Mouse (Mus musculus) midbrain, embryonic 16.5 days (tissue): ENCODE data around the gene Kifc3. TPM values are rescaled to one million over a fixed set of nuclear protein-coding genes. Genes with fewer than 3 reads are reported as not detected.

Experiments used
- ATAC-seq: fragments of 200-750 bp; cut with Nextera tagmentation; 2 replicates; pipeline ENCODE4 v1.8.0; 2017; ENCODE audit warnings: moderate TSS enrichment
- H3K27ac ChIP-seq: fragments of 300-500 bp; sonication (generic); 2 replicates; pipeline ENCODE4 v1.5.1; 2014; ENCODE audit warnings: mild to moderate bottlenecking, low read length, mixed read lengths
- H3K27me3 ChIP-seq: fragments of 300-500 bp; sonication (generic); 2 replicates; pipeline ENCODE4 v1.6.1; 2014; ENCODE audit warnings: low read depth, low read length, mixed read lengths; ENCODE audit not compliant: control insufficient read depth, insufficient read depth
- H3K36me3 ChIP-seq: fragments of 300-500 bp; sonication (generic); 2 replicates; pipeline ENCODE4 v1.6.1; 2014; ENCODE audit warnings: mild to moderate bottlenecking, low read length, moderate library complexity, mixed read lengths; ENCODE audit not compliant: control insufficient read depth, insufficient read depth
- H3K4me1 ChIP-seq: fragments of 300-500 bp; sonication (generic); 2 replicates; pipeline ENCODE4 v1.6.1; 2014; ENCODE audit warnings: mild to moderate bottlenecking, low read length, mixed read lengths; ENCODE audit not compliant: control insufficient read depth, insufficient read depth
- H3K4me2 ChIP-seq: fragments of 300-500 bp; sonication (generic); 2 replicates; pipeline ENCODE4 v1.6.1; 2014; ENCODE audit warnings: mild to moderate bottlenecking, low read length, mixed read lengths
- H3K4me3 ChIP-seq: fragments of 300-500 bp; sonication (generic); 2 replicates; pipeline ENCODE4 v1.5.1; 2014; ENCODE audit warnings: low read depth, mild to moderate bottlenecking, low read length, moderate library complexity, mixed read lengths
- H3K9ac ChIP-seq: fragments of 300-500 bp; sonication (generic); 2 replicates; pipeline ENCODE4 v1.6.1; 2014; ENCODE audit warnings: low read depth, low read length, mixed read lengths
- H3K9me3 ChIP-seq: fragments of 300-500 bp; sonication (generic); replicated peaks from 2 replicates; pipeline ENCODE4 v1.6.1; 2014; ENCODE audit warnings: mild to moderate bottlenecking, low read length, mixed read lengths; ENCODE audit not compliant: control insufficient read depth, poor library complexity, severe bottlenecking
- WGBS: fragments of 180-500 bp; shearing (Covaris S2); extraction: QIAGEN DNeasy Blood & Tissue Kit; methylation state at CpG from one replicate; pipeline ENCODE4 v1.1.7; 2014; 5-methylcytosine and 5-hydroxymethylcytosine counted together
- polyA plus RNA-seq: library from polyadenylated mRNA; unstranded; fragments of >200 nt; fragmentation: Nextera tagmentation; extraction: Ambion mirVana; gene quantifications from 2 replicates; pipeline ENCODE4 v1.2.1, GENCODE M21; 2015

Kifc3 gene
- polyA plus RNA-seq, 1 experiment from 2014 or later: 31.1 TPM

DNA sequence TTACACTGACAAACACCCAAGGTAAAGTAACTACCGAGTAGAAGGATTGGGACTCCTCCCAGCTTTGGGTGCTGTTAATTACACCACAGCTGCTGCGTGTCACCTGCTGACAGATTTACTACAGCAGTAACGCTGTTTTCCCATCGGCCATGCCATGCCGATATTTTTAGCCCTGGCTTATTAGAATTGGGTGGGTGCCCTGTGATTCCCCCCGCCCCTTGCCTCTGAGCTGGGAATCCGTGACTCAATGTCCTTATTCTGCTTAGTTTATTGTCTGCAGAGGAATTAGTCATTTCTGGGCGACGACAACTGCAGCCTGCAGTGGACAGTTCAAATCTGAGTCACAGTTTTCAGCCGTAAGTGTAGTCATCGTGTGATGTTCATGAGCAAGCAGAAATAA lies 7.3 kb upstream of the Kifc3 start:
- Histone ChIP-seq H3K4me2 (no peak overlapping the region), H3K27ac (no peak overlapping the region), H3K9me3 (no peaks in the 10 kb centered on the region), H3K27me3 (no peaks in the 10 kb centered on the region), H3K9ac (no peak overlapping the region), H3K36me3 (no peaks in the 10 kb centered on the region), H3K4me1 (no peaks in the 10 kb centered on the region), H3K4me3 (no peak overlapping the region)
- no peak for ATAC-seq
- 71% methylated on average over 11 of the region's 11 CpGs for WGBS

DNA sequence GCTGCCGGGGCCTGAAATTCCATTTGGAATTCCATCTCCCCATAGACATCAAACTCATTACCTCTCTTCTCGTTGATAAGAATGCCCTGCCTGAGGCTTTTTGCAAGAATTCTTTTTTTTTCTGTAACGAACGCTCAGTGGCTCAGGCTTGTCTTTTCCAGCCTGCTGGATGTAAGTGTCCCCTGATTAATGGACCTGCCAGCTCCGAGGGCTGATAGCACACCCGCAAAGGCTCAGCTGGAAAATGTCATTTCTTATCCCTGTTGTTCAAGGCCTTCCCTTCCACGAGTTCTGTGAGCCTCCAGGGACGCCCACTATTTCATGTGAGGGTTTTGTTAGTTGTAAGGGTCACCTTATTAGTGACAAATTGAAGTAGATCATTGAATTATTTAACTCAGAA lies 3.3 kb upstream of the Kifc3 start:
- Histone ChIP-seq H3K36me3 (no peaks in the 10 kb centered on the region), H3K4me1 (0 out of 2 replicates have a peak, but pooled peaks cover 3% of the 10 kb centered on the region), H3K9me3 (no peaks in the 10 kb centered on the region), H3K27me3 (no peaks in the 10 kb centered on the region), H3K4me3 (no peak overlapping the region), H3K9ac (no peak overlapping the region), H3K27ac (peak overlapping the region; percentile 68; the same call in 1 of the 2 replicates), H3K4me2 (no peak overlapping the region)
- peak; percentile 49; the same call in 1 of the 2 replicates for ATAC-seq
- WGBS: 11% methylated on average over 8 of the region's 8 CpGs

DNA sequence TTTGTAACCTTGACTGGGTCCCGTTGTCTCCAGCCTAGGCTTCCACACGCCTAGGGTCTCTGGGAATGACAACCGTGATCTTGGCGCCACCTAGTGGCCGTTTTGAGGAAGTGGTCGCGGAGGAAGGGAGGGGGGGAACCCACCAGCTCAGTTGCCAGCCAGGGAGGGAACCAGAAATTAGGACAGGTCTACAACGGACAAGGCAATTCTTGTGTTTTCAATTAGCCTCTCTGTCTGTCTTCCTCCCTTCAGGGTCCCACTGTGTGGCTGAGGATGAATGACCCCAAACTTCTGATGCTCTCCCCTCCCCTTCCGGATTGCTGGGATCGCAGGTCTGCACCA lies 1.4 kb upstream of the Kifc3 start:
- Histone ChIP-seq H3K27ac (no peak overlapping the region), H3K27me3 (no peaks in the 10 kb centered on the region), H3K9ac (0 out of 2 replicates have a peak overlapping the region, but pooled peaks have one; percentile 4), H3K36me3 (no peaks in the 10 kb centered on the region), H3K9me3 (no peaks in the 10 kb centered on the region), H3K4me1 (0 out of 2 replicates have a peak, but pooled peaks cover 3% of the 10 kb centered on the region), H3K4me3 (no peak overlapping the region), H3K4me2 (no peak overlapping the region)
- peak; percentile 82 for ATAC-seq
- 16% methylated on average over 10 of the region's 10 CpGs for WGBS

DNA sequence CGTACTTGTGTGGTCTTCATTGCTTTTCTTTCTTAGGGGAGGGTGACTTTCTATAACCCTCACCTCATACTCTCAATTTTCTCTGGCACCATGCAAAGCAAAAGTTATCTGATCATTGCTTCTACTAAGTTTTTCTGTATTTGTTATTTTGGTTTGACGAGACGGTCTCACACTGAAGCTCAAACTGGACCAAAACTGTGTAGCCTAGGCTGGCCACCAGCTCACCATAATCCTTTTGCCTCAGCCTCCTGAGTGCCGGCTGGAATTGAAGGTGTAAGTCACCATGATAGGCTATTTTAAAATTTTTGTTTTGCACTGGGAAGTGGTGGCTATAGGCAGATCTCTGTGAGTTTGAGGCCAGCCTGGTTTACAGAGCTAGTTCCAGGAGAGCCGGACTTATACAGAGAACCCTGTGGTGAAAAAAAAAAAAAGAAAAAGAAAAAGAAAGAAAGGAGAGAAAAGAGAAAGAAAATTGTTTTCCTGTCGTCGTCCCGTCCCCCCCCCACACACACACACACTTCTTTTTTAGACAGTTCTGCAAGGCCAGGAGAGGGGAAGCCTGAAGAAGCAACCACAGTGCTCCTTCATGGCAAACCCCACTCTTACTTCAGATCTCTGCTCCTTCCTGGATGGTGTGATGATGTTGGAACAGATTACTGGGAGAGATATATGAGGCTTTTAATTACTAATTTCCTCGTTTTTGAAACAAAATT lies 870 bp upstream of the Kifc3 start:
- ATAC-seq: no peak

DNA sequence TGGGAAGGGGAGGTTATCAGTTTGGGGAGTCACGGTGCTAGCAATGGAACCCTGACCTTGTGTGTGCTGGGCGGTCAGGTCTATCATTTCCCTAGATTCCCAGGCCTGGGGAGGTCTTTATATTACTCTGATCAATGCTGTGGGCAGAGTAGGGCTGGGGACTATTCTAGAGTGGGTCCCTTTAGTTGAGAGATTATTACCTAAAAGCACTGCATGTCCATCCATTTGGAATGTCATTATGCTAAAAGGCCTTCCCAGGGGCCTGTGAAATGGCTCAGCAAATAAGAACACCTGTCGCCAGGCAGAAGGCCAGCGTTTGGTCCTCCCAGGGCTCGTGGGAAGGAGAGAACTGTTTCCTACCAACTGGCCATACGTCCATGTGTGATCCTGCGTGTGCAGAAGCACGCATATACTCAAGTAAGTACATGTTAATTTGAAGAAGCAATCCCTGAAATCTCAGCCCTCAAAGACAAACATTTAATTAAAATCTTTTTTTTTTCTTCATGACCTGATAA lies 499 bp downstream of the Kifc3 start:
- Histone ChIP-seq H3K4me3 (no peak overlapping the region), H3K36me3 (no peaks in the 10 kb centered on the region), H3K9me3 (no peaks in the 10 kb centered on the region), H3K4me2 (no peak overlapping the region), H3K27me3 (no peaks in the 10 kb centered on the region), H3K27ac (no peak overlapping the region), H3K4me1 (0 out of 2 replicates have a peak, but pooled peaks cover 3% of the 10 kb centered on the region), H3K9ac (no peak overlapping the region)
- ATAC-seq: no peak
- WGBS: 67% methylated on average over 8 of the region's 8 CpGs

More for the DNA sequence above, 870 bp upstream of the Kifc3 start:
- no peak overlapping the region for H3K4me3 ChIP-seq
- H3K9me3 ChIP-seq: no peaks in the 10 kb centered on the region
- no peak overlapping the region for H3K27ac ChIP-seq
- H3K36me3 ChIP-seq: no peaks in the 10 kb centered on the region
- WGBS: 49% methylated on average over 9 of the region's 9 CpGs
- H3K9ac ChIP-seq: no peak overlapping the region
- 0 out of 2 replicates have a peak, but pooled peaks cover 3% of the 10 kb centered on the region for H3K4me1 ChIP-seq
- H3K27me3 ChIP-seq: no peaks in the 10 kb centered on the region
- no peak overlapping the region for H3K4me2 ChIP-seq

DNA sequence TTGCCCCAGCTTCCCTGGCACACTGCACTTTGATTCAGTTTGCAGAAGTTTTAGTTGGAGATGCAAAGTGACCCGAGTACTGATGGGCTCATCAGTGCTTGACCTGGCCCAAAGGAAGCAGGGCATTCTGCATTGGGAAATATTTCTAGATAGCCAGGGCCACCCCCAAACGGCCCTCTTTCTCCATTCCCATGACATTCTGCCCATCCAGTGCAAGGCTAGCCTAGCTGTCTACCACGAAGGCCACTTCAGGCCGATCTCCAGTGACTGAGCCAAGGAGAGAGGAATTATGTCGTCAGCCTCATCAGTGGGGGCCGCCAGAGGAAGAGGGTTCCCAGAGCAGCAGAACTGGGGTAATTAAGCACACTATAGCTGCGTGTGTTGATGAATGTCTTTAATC lies 1.1 kb downstream of the Kifc3 start:
- H3K4me3 ChIP-seq: no peak overlapping the region
- H3K9ac ChIP-seq: no peak overlapping the region
- H3K27ac ChIP-seq: no peak overlapping the region
- no peak overlapping the region for H3K4me2 ChIP-seq
- 64% methylated on average over 7 of the region's 7 CpGs for WGBS
- 0 out of 2 replicates have a peak, but pooled peaks cover 3% of the 10 kb centered on the region for H3K4me1 ChIP-seq
- H3K36me3 ChIP-seq: no peaks in the 10 kb centered on the region
- H3K9me3 ChIP-seq: no peaks in the 10 kb centered on the region
- no peak for ATAC-seq
- H3K27me3 ChIP-seq: no peaks in the 10 kb centered on the region

DNA sequence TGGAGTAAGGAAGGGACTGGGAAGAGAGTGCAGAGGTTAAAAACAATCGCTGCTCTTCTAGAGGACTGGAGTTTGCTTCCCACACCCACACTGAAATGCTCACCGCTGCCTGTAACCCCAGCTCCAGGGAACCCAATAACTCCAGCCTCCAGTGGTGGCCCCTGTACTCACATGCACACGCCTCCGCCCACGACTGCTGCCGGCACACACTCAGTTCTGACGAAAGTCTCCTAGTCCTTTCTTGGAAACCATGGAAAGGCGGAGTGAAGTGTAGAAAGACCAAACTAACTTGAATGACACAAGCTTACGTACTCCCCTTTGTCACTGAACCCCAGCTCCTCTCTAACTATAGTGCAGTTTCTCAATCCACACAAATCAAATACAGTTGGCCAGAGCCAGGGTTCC lies 2.6 kb downstream of the Kifc3 start:
- WGBS: 82% methylated on average over 9 of the region's 9 CpGs
- no peak overlapping the region for H3K4me3 ChIP-seq
- H3K4me1 ChIP-seq: 0 out of 2 replicates have a peak, but pooled peaks cover 3% of the 10 kb centered on the region
- H3K9ac ChIP-seq: no peak overlapping the region
- no peak for ATAC-seq
- no peak overlapping the region for H3K4me2 ChIP-seq
- H3K9me3 ChIP-seq: no peaks in the 10 kb centered on the region
- H3K27ac ChIP-seq: no peak overlapping the region
- H3K27me3 ChIP-seq: no peaks in the 10 kb centered on the region
- H3K36me3 ChIP-seq: no peaks in the 10 kb centered on the region

DNA sequence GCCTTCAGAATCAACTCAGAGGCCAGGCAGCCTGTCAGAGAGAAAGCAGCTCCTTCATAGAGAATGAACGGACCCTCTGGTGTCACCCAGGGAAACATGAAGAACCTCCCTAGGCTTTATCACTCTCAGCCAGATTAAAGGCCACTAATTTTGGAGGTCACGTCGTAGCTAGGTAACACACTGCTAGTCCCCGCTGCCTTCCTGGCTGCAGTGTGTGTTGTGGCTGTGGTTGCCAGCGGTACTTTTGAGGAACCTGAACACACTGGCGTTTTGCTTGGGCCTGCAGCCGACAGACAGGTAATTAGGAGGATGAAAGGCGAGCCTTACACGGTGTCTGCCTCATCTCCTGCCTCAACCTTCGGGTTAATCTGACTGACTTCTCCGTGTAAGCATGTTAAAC lies 6.9 kb downstream of the Kifc3 start:
- no peaks in the 10 kb centered on the region for H3K4me1 ChIP-seq
- no peak overlapping the region for H3K27ac ChIP-seq
- H3K9ac ChIP-seq: no peak overlapping the region
- ATAC-seq: no peak
- no peak overlapping the region for H3K4me2 ChIP-seq
- H3K4me3 ChIP-seq: no peak overlapping the region
- H3K36me3 ChIP-seq: no peaks in the 10 kb centered on the region
- no peaks in the 10 kb centered on the region for H3K9me3 ChIP-seq
- 73% methylated on average over 11 of the region's 11 CpGs for WGBS
- no peaks in the 10 kb centered on the region for H3K27me3 ChIP-seq

DNA sequence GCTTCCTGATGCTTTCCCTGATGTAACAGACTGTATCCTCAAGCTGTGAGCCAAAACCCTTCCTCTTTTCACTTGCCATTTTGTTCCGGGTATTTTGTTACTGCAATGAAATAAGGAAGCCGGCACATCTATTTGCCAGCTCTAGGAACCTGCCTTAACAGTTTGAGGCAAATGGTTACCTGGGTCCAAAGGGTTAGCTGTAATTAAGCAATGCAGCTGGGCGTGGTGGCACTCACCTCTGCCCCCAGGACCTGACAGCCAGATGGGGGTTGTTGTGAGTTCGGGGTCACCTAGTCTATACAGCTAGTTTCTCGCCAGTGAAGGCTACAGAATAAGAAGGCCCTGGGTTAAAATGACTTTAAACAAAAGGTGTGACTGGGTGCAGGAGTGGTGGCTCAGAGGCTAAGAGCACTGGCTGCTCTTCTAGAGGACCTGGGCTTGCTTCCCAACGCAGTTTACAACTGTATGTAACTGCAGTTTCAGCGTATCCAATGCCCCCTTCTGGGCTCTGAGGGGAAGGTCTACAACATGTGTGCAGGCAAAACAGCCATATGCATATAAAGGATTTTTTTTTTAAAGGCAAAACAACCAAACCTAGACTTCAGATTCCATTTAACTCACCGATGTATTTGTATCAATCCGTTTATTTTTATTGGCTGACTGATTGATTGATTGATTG lies 11.0 kb downstream of the Kifc3 start:
- WGBS: 89% methylated on average over 9 of the region's 9 CpGs
- H3K9ac ChIP-seq: no peak overlapping the region
- no peaks in the 10 kb centered on the region for H3K9me3 ChIP-seq
- no peak overlapping the region for H3K27ac ChIP-seq
- ATAC-seq: no peak
- H3K4me1 ChIP-seq: no peaks in the 10 kb centered on the region
- H3K27me3 ChIP-seq: no peaks in the 10 kb centered on the region
- H3K4me3 ChIP-seq: no peak overlapping the region
- H3K36me3 ChIP-seq: no peaks in the 10 kb centered on the region
- no peak overlapping the region for H3K4me2 ChIP-seq
